Mouse (Mus musculus) layer of hippocampus, adult 9-11 months (tissue): ENCODE results near the gene Gm13762.
"Not testable (repeated sequence)": the region's sequence is repeated elsewhere in the genome, so short reads cannot be mapped to it uniquely, and the experiment has no call there.

Experiments used
- DNase-seq: peaks from one replicate; pipeline ENCODE4 v3.0.0; 2022

Gene Gm13762

DNA sequence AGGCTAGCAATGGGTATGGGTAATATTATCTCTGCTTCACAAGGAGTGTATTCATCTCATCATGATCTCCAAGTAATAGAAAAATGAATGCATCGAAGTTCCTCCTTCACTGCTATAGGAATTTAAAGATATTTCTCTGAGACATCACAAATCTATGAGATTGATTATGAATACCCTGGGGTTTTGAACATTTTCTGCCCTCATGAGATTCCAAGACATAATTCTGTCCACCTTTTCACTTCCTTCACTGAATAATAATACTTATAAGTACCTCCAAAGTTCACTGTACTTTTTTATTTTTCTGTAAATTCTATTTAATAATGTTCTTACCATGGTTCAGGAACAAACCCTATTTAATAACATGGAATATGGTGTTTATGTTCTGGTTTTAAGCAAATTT lies at the start of gene Gm13762:
Gm13762 (minus strand) TSS at position 101 of the 400 bp plus-strand sequence.
- no peak for DNase-seq

DNA sequence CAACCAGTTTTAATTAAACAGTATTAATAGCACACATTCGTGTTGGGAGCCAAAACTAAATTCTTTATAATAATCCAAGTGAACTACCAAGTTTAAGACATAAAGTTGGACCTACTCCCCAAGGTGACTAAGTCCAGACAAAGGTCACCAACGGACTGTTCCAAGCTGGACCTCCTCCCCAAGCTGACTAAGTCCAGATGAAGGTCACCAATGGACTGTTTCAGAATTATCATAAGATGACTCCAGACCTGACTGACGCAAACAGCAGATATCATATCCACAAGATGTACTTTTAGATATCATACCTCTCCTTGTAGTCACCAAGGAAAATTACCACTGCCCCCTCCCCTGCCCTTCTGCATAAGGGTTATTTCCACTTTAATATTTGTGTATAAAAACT lies 41.4 kb upstream of the Gm13762 start:
- DNase-seq = not testable (repeated sequence)

DNA sequence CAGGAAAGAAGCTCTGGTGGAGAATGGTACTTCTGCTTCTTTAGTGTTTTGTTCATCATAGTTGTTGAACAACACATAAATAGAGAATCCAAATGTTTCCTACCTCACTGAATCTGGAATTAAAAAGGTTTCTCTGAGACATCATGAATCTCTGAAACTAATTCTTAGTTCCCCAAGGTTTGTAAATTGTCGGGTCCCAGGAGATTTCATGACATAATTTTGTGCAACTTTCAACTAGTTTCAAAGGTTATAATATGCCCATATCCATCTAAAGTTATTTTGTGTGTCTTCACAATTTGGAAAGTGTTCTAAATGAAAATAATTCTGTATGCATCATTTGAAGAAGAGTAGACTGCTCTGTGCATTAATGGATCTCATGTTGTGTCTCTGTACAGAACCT lies 38.2 kb upstream of the Gm13762 start, which contains the start of gene Olfr1216:
Olfr1216 (minus strand) TSS at position 101 of the 400 bp plus-strand sequence.
- DNase-seq = no peak

DNA sequence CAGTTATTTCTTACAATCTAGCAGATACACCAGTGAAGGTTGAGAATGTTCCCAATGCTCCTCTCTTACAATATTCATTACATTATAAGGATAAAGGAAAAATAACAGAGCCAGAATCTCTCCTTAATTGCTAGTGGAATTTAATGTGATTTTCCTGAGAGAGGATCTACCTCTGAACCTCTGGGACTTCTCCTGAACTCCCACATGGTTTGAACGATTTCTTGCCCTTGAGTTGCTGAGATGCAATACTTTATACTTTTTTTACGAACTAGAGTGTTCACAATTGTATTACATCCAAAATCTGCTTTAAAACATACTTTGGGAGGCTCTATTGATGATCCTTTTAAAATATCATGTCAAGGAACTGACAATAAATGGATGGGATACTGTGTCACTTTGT lies 26.8 kb upstream of the Gm13762 start, which contains the start of gene Olfr1215:
Olfr1215 (minus strand) TSS at position 101 of the 400 bp plus-strand sequence.
- no peak for DNase-seq

DNA sequence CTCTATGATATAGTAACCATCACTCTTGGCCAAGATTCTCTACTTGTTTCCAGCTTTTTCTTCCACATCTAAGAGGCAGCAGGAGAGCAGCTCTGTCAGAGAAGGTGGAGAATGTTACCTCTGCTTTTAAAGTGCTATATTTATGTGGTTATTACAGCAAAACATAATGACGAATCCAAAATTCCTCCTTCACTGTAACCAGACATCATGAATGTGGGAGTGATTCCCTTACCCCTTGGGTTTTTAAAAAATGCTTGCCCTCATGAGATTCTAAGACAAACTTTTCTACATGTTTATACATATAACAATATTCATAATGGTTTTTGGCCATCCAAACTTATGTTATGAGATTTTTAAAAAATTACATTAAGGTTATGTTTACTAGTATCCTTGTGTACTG lies 12.5 kb upstream of the Gm13762 start, which contains the start of gene Olfr1214:
Olfr1214 (minus strand) TSS at position 101 of the 400 bp plus-strand sequence.
- DNase-seq = no peak

DNA sequence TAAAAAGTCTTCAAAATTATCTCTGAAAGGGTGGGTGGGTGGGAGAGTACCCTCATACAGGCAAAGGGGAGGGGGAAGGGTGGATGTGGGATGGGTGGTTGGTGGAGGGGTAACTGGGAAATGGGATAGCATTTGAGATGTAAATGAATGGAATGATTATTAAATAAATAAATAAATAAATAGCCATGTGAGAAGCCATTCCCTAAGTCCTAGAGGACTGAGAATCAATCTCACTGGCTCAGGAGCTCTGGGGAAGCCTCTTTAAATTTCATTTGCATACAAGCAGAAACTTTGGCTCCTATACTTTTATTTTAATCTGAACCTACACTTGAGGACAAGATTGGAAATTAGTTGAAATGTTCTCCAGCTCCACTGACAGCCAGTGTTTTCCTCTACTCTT lies 26.4 kb downstream of the Gm13762 start, which contains the start of gene Olfr1212:
Olfr1212 (plus strand) TSS at position 301 of the 400 bp plus-strand sequence.
- no peak for DNase-seq

DNA sequence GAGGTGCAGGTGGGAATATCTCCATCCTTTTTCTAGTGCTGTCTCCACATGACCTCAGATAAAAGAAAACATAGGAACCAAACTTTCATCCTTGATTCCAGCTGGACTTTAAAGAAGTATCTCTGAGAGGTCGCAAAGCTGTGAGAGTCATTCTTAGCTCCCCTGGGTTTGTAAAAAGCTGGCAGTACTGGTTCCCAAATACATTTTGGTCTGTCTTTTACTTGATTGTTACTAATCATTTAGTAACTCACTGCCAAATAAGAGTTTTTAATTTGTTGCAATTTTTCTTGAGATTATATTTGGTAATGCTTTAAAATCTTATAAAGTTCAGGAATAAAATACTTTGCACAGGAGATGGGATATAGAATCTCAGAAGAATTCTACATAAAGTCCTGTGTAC lies 42.1 kb downstream of the Gm13762 start, which contains the start of gene Olfr1211:
Olfr1211 (minus strand) TSS at position 101 of the 400 bp plus-strand sequence.
- DNase-seq = no peak
